Comparison of ENCODE assay signal across 8 mouse cellular contexts in genomic region chr3:122729601-122729959, GRCm38 (mm10). TPM values are rescaled to one million over a fixed set of nuclear protein-coding genes. Genes with fewer than 3 reads are reported as not detected.
DNase-seq lines count a peak whose midpoint lies in the region; ATAC-seq and TF ChIP-seq lines count a peak whose summit lies in the region.

No protein-coding gene starts in this region.

- H3K4me2 ChIP-seq in hindbrain, embryonic 15.5 days: peak overlapping the region; percentile 90
- H3K4me2 ChIP-seq in midbrain, embryonic 13.5 days (replicated peaks): peak overlapping the region; percentile 84

- H3K4me3 ChIP-seq in ES-Bruce4 (ENCODE audit: low read depth, low read length): peak overlapping the region; percentile 98
- peak overlapping the region; percentile 86 for H3K4me3 ChIP-seq in hindbrain, embryonic 15.5 days
- peak overlapping the region; percentile 69 for H3K4me3 ChIP-seq in liver, adult 2 months (ENCODE audit: insufficient read depth, low read depth, low read length)
- peak overlapping the region; percentile 73 for H3K4me3 ChIP-seq in midbrain, embryonic 13.5 days (replicated peaks)

- H3K79me2 ChIP-seq in liver, adult 2 months (ENCODE audit: control insufficient read depth, insufficient read depth, low read length): no peaks in the 10 kb centered on the region

- no peak for TF ChIP-seq POLR2A in ES-Bruce4 (IDR thresholded peaks at IDR 0.05; ENCODE audit: insufficient read depth, low read length)
- TF ChIP-seq POLR2A in liver, adult 2 months (IDR thresholded peaks at IDR 0.05; ENCODE audit: extremely low read depth, insufficient read depth, low read length): no peak

- peak; percentile 68 for ATAC-seq in hindbrain, embryonic 15.5 days (ENCODE audit: low FRiP score, low read depth)
- peak; percentile 73 for ATAC-seq in midbrain, embryonic 13.5 days
- no peak for ATAC-seq in activated CD4-positive, CD25-positive, alpha-beta regulatory T cell, adult 4 months

- no peak for TF ChIP-seq CTCF in ES-Bruce4 (IDR thresholded peaks at IDR 0.05; ENCODE audit: low read depth, low read length)
- TF ChIP-seq CTCF in liver, adult 2 months (IDR thresholded peaks at IDR 0.05; ENCODE audit: low read depth, low read length): no peak

- no peaks in the 10 kb centered on the region for H3K9me3 ChIP-seq in ES-Bruce4 (replicated peaks; ENCODE audit: control insufficient read depth, insufficient read depth, low read length, poor library complexity, severe bottlenecking)
- no peaks in the 10 kb centered on the region for H3K9me3 ChIP-seq in hindbrain, embryonic 15.5 days
- no peaks in the 10 kb centered on the region for H3K9me3 ChIP-seq in midbrain, embryonic 13.5 days

- H3K9ac ChIP-seq in ES-Bruce4 (ENCODE audit: low read depth, poor library complexity, severe bottlenecking): peak overlapping the region; percentile 90
- H3K9ac ChIP-seq in hindbrain, embryonic 15.5 days: peak overlapping the region; percentile 77
- peak overlapping the region; percentile 45 for H3K9ac ChIP-seq in liver, adult 2 months (ENCODE audit: low read depth, low read length)
- peak overlapping the region; percentile 82 for H3K9ac ChIP-seq in midbrain, embryonic 13.5 days (replicated peaks)

- no peaks in the 10 kb centered on the region for H3K4me1 ChIP-seq in ES-Bruce4 (ENCODE audit: control insufficient read depth, insufficient read depth, low read length)
- peaks cover 16% of the 10 kb centered on the region for H3K4me1 ChIP-seq in hindbrain, embryonic 15.5 days (replicated peaks)
- H3K4me1 ChIP-seq in liver, adult 2 months (ENCODE audit: control insufficient read depth, insufficient read depth, low read length): no peaks in the 10 kb centered on the region
- H3K4me1 ChIP-seq in midbrain, embryonic 13.5 days (replicated peaks): peaks cover 28% of the 10 kb centered on the region

- under 1% methylated on average over 22 of the region's 22 CpGs for WGBS in hindbrain, embryonic 15.5 days
- under 1% methylated on average over 22 of the region's 22 CpGs for WGBS in liver, adult 2 months
- under 1% methylated on average over 22 of the region's 22 CpGs for WGBS in midbrain, embryonic 13.5 days

- H3K27me3 ChIP-seq in ES-Bruce4 (ENCODE audit: control insufficient read depth, insufficient read depth, low read length, poor library complexity, severe bottlenecking): no peaks in the 10 kb centered on the region; the same call in 1 of the 2 replicates
- no peaks in the 10 kb centered on the region for H3K27me3 ChIP-seq in hindbrain, embryonic 15.5 days
- no peaks in the 10 kb centered on the region for H3K27me3 ChIP-seq in liver, adult 2 months (ENCODE audit: control insufficient read depth, insufficient read depth, low read length)
- no peaks in the 10 kb centered on the region for H3K27me3 ChIP-seq in midbrain, embryonic 13.5 days

- TF ChIP-seq EP300 in ES-Bruce4 (IDR thresholded peaks at IDR 0.05; ENCODE audit: insufficient read depth, low read depth, low read length): no peak

- no peaks in the 10 kb centered on the region for H3K36me3 ChIP-seq in ES-Bruce4 (ENCODE audit: control insufficient read depth, insufficient read depth, low read length, poor library complexity, severe bottlenecking)
- H3K36me3 ChIP-seq in hindbrain, embryonic 15.5 days: no peaks in the 10 kb centered on the region
- H3K36me3 ChIP-seq in liver, adult 2 months (ENCODE audit: control insufficient read depth, insufficient read depth, low read length): no peaks in the 10 kb centered on the region
- no peaks in the 10 kb centered on the region for H3K36me3 ChIP-seq in midbrain, embryonic 13.5 days

- no peak overlapping the region for H3K27ac ChIP-seq in ES-Bruce4 (ENCODE audit: insufficient read depth, low read length)
- peak overlapping the region; percentile 85 for H3K27ac ChIP-seq in hindbrain, embryonic 15.5 days (replicated peaks)
- H3K27ac ChIP-seq in liver, adult 2 months (replicated peaks; ENCODE audit: insufficient read depth, low read depth, low read length): peak overlapping the region; percentile 30; the same call in 1 of the 2 replicates
- H3K27ac ChIP-seq in midbrain, embryonic 13.5 days: peak overlapping the region; percentile 81

- DNase-seq in adrenal gland, postnatal 14 days: peak; percentile 82
- peak; percentile 24 for DNase-seq in gastrocnemius, adult 18-20 months (ENCODE audit: low spot score)
- DNase-seq in liver, adult 2 months (ENCODE audit: extremely low read depth, low read depth, low spot score): no peak
- DNase-seq in testis, postnatal 14 days (ENCODE audit: low spot score): peak; percentile 41

RNA-seq across cellular contexts. Expression of gene Pde5a, which starts 0.8 kb away (rescaled TPM):
- 9.5 and 10.2 TPM in 2 replicates for polyA plus RNA-seq in ES-Bruce4 (2011; ENCODE audit: insufficient read depth, insufficient read length, low read depth, missing spikeins)
- total RNA-seq in adrenal gland, postnatal 14 days (2021): 27.9 and 31.4 TPM in 2 replicates
- total RNA-seq in gastrocnemius, adult 18-20 months (2021): 1 to 10 TPM; 1.5 to 2.1 TPM
- polyA plus RNA-seq in hindbrain, embryonic 15.5 days (2015; fragmentation: Nextera tagmentation; extraction: Ambion mirVana): 2.0 and 2.1 TPM in 2 replicates
- total RNA-seq in liver, adult 2 months (2014; rRNA removed): 0.83 and 1.3 TPM in 2 replicates
- polyA plus RNA-seq in liver, adult 2 months (2012; rRNA removed): 0.14 and 0.15 TPM in 2 replicates
- polyA plus RNA-seq in midbrain, embryonic 13.5 days (2015; fragmentation: Nextera tagmentation; extraction: Ambion mirVana): 2.8 and 3.2 TPM in 2 replicates
- polyA plus RNA-seq in activated CD4-positive, CD25-positive, alpha-beta regulatory T cell, adult 4 months (2017; shearing (Covaris generic)): under 1 TPM; 0.15 to 0.29 TPM
